Mouse (Mus musculus) myocyte (in vitro differentiated cells): ENCODE results near the gene Tdp1.

Experiments used
- POLR2A ChIP-seq: IDR thresholded peaks from one replicate; pipeline ENCODE4 v1.6.1; 2011; ENCODE audit warnings: low read depth, mild to moderate bottlenecking, control low read depth, moderate library complexity; ENCODE audit not compliant: insufficient read length
- POLR2AphosphoS2 ChIP-seq: IDR thresholded peaks from one replicate; pipeline ENCODE4 v1.6.1; 2011; ENCODE audit warnings: low read depth, control low read depth; ENCODE audit not compliant: insufficient read length
- SRF ChIP-seq: IDR thresholded peaks from one replicate; pipeline ENCODE4 v1.6.1; 2011; ENCODE audit warnings: low read depth; ENCODE audit not compliant: control insufficient read depth, insufficient read length
- TCF3 ChIP-seq: IDR thresholded peaks from one replicate; pipeline ENCODE4 v1.6.1; 2011; ENCODE audit warnings: low read depth, control low read depth; ENCODE audit not compliant: insufficient read length
- USF1 ChIP-seq: IDR thresholded peaks from one replicate; pipeline ENCODE4 v1.6.1; 2011; ENCODE audit warnings: low read depth, mild to moderate bottlenecking, control low read depth, moderate library complexity

GRCm38 (mm10) chr12:99923703-99924102 is 39.4 kb downstream of the Tdp1 start:
- TF ChIP-seq SRF (no peak), POLR2A (no peak), TCF3 (no peak), USF1 (no peak), POLR2AphosphoS2 (no peak)
